Mouse (Mus musculus) brain, embryonic 14.5 days (tissue): ENCODE results near the gene Tmsb15a. TPM values are rescaled to one million over a fixed set of nuclear protein-coding genes. Genes with fewer than 3 reads are reported as not detected.

ENCODE experiments used
- DNase-seq: peaks from one replicate; pipeline ENCODE4 v3.0.0-alpha.2; 2011; ENCODE audit warnings: low read depth
- CTCF ChIP-seq: fragments of 200-500 bp; IDR thresholded peaks from 2 replicates; pipeline ENCODE4 v1.5.1; 2012; ENCODE audit warnings: inconsistent platforms, mild to moderate bottlenecking, moderate library complexity, borderline replicate concordance; ENCODE audit not compliant: insufficient read depth, insufficient read length; ENCODE audit errors: extremely low read depth
- POLR2A ChIP-seq: fragments of 200-500 bp; IDR thresholded peaks from 2 replicates; pipeline ENCODE4 v1.6.1; 2012; ENCODE audit warnings: mild to moderate bottlenecking, inconsistent platforms, borderline replicate concordance; ENCODE audit not compliant: poor library complexity, insufficient read depth, insufficient read length, severe bottlenecking; ENCODE audit errors: extremely low read depth
- polyA plus RNA-seq: library from polyadenylated mRNA; depleted of rRNA; stranded (reverse); fragments of >200 nt; gene quantifications from 2 replicates; pipeline ENCODE4 v1.2.3, GENCODE M21; 2012; rRNA removed

The Tmsb15a gene
- polyA plus RNA-seq, 1 experiment, result not detected

DNA sequence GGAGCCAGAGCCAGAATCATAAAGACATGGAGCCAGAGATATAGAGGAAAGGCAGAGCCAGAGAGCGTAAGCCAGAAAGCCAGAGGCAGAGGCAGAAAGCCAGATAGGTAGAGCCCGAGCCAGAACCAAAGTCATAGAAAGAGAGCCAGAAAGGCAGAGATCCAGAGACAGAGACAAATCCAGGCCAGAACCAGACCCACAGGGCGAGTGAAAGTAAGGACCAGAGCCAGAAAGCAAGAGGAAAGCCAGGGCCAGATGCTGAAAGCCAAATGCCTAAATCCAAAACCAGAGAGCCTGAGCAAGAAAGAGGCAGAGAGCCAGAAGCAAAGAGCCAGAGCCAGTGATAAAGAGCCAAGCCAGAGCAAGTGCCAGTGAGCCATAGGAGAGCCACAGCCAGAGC, 37.3 kb downstream of the Tmsb15a start:
- no peak for TF ChIP-seq CTCF
- no peak for TF ChIP-seq POLR2A
- DNase-seq, result no peak

- no peak for TF ChIP-seq POLR2A
- TF ChIP-seq CTCF, result no peak
- no peak for DNase-seq
Observed at GRCm38 (mm10) chrX:135681858-135682257, 43.2 kb downstream of the Tmsb15a start.

Other genes with a start within 250 kb of the Tmsb15a start
- gene AV320801, start 230.7 kb downstream of the Tmsb15a start, polyA plus RNA-seq, result not detected in 2 replicates
- gene Nxf7, start 126.5 kb downstream of the Tmsb15a start, polyA plus RNA-seq, result 0.15 TPM in 1 of 2 replicates, not detected in the other
- gene Prame, start 97.6 kb downstream of the Tmsb15a start, polyA plus RNA-seq, result not detected in 2 replicates
- not detected in 2 replicates for gene Tcp11x2, start 31.5 kb downstream of the Tmsb15a start, polyA plus RNA-seq
- 8.2 and 8.5 TPM in 2 replicates for gene Armcx5, start 17.5 kb upstream of the Tmsb15a start, polyA plus RNA-seq
- gene Gprasp1, start 17.5 kb upstream of the Tmsb15a start, polyA plus RNA-seq, result 153 and 194 TPM in 2 replicates
- 51.1 and 59.9 TPM in 2 replicates for gene Bhlhb9, start 72.3 kb upstream of the Tmsb15a start, polyA plus RNA-seq
- gene Gprasp2, start 113.8 kb upstream of the Tmsb15a start, polyA plus RNA-seq, result 133 and 134 TPM in 2 replicates